Mouse (Mus musculus) adrenal gland, postnatal 4 days (tissue): ENCODE data around the gene Bphl. TPM values are rescaled to one million over a fixed set of nuclear protein-coding genes. Genes with fewer than 3 reads are reported as not detected.
"Not testable (repeated sequence)": the region's sequence is repeated elsewhere in the genome, so short reads cannot be mapped to it uniquely, and the experiment has no call there.

Source experiments
- DNase-seq, 2 experiments: peaks; one replicate each; pipeline ENCODE4 v3.0.0; 2021 to 2022; ENCODE audit warnings: low spot score in 2 of 2, mixed read lengths in 2 of 2
- total RNA-seq, 2 experiments: library from RNA; stranded (reverse); gene quantifications; 2 replicates each; pipeline ENCODE4 v1.2.3; 2021

Gene Bphl
- total RNA-seq, 2 experiments from 2014 or later, result 86.7 to 92.3 TPM

DNA sequence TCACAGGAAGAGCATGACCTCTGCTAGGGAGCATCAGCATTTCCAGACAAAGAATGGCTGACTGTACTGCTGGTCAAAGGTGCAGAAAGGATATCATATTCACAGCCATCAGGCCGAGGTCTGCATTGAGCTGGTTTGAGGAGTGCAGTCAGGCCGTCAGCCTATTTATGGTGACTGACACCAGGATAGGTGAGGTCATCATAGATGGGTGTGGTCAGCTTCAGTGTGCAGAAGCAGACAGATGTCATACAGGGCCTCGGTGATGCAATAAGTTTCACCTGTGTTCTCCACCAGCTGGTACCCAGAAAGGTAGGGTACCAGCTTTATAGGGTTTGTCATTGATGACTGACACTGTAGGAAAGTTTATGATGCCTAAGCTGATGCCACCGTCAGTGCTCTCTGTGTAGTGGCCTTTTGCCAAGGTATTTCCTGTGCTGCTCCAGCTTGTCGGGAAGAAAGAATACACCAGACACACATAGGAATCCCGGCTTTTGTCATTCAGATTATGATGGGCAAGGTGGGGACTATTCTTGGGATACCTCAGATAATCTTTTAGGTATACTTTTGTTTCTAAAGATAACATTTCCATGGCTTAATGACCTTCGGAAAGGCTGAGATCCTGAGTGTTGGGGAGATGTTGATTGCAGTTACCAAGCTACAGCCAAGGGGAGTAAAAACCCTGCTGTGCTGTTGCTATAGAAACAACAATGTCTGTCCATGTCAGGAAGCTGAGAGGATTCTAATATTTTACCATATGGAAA lies 49.8 kb downstream of the Bphl start:
- DNase-seq, result no peak

DNA sequence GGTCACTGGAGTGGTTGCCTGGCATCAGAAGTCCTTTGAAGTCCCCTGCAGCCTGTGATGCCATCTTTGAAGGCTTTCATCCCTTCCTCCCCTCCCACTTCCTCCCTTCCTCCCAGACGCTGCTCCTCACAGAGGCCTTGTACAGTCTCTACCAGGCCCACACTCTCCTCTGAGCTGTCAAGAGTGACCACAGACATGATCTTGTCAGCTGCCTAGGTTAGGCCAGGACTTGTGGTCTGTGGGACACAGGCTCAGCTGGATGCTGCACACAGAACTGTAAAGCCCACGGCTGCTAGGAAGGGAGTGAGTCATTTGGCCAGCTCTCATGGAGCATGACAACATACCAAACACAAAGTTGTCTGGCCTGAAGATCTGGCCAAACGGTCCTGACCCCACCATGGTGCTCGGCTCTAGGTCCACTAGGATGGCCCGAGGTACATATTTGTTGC lies 50.8 kb downstream of the Bphl start:
- DNase-seq, result not testable (repeated sequence)

DNA sequence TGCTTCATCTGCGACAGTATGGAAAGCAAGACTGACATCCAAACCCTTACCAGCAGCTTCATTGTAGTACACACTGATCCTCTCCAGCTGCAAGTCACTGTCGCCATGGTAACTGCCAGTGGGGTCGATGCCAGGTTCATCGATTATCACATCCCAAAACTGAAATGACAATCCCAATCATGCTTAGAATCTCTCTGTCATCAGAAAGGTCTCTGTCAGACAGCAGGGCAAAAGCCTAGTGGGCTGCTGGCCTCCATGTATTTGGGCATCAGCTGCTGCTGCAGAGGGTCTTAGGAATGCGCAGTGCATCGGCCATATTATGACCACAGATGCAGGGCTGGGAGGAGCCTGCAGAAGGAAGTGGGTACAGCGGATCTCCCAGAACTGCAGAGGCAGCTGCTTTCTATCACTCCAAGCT lies 51.5 kb downstream of the Bphl start:
- no peak for DNase-seq

DNA sequence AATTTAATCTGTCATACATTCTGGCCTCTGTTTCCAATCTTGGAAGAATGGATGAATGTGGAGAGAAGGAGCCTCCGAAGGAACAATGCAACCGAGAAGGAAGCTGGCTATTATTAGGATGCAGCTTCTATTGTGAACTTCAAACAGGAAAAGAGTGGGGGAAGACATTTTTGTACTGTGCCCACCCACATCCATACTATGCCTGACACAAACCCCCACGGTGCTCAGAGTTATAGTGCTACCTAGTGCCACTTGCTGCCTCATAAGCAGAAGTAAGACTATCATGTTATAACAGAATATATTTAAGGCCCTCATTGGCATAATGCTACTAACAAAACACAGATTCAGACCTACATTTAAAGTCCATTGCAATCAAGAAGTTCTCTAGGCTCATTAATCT lies 52.0 kb downstream of the Bphl start:
- no peak for DNase-seq

DNA sequence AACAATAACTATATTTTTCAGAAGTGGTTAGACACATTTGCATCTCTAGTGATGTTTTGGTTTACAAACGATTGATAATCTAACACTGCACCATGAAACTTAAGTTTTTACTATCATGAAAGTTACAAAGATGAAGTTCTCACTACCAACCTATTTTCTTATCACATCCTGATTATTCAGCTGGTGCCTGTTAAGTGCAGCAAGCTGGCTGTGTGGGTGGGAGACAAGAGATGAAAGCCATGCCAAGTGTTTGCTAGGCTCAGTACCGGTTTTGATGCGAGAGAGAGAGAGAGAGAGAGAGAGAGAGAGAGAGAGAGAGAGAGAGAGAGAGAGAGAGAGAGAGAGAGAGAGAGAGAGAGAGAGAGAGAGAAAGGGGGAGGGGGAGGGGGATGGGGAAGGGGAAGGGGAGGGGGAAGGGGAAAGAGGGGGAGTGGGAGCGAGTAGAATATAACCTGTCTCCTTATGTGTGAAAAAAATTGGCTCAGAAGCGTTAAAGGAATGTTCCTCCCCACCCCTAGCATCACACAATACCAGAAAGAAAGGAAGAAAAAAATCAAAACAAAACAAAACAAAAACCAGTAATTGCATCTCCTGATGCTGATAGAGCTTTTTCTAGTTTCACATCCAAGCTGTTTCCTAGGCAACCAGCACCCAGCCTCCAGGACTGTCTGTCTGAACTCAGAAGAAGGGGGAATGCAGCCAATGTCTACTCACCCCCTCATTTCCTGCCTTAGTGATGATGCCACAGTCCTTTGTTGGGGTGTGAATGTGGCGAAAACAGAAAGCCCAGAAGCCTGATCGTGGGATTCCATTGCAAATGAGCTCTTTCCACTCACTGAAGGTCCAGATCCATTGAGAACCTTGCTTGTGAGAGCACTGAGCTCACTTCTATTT lies 58.4 kb downstream of the Bphl start:
- DNase-seq, result no peak

DNA sequence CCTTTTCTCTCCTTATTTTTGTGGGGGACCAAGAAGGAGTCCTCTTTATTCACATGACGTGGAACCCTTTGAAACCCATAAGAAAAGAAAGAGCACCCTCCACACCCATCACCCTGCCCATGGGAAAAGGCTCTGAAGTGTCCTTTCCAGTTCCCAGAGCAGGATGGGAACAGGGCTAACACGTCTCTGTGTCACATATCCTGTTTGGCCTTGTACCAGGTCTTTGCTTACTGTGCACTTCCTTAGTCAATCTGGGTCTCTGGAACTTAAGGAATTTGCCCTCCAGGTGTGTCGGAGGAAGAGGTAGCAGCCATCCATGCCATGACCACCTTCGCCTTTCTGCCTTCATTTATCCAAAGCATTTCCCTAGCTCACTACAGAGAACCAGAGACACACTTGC lies 59.1 kb downstream of the Bphl start:
- DNase-seq, result no peak

DNA sequence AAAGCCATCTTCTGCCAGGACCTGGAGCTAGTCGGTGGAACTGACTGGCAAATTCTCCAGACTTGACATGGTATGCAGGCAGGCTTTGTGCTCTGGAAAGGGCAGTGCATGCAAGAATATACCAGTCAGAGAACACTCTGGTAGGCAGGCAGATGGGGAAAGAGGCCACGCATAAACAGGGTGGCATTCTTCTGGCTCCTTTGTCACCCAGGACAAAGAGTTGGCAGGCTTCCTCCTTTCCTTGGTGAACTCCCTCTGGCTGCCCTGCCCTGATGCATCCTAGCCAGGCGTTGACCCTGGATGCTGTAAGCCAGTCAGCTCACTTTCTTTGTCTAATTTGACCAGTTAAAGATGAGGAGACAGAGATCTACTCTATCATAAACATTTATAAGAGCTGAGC lies 59.7 kb downstream of the Bphl start:
- DNase-seq, result no peak

DNA sequence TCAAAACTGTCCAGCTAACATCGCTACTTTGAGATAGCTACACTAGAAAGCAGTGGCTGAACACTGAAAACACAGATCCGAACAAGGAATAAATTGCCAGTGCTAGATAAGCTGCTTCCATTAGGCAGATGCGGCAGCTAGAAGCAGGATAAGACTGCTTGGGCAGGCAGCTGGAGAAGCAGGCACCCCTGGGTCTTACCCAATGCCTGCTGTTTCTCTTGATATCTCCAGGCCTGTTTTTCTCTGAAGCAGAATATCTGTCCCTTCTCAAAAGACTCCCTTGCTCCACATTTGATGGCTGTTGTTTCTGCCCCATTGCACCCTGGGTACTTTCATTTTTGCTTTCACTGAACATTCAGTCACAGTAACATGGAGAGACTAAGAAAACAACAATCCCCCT lies 63.3 kb downstream of the Bphl start:
- no peak for DNase-seq

DNA sequence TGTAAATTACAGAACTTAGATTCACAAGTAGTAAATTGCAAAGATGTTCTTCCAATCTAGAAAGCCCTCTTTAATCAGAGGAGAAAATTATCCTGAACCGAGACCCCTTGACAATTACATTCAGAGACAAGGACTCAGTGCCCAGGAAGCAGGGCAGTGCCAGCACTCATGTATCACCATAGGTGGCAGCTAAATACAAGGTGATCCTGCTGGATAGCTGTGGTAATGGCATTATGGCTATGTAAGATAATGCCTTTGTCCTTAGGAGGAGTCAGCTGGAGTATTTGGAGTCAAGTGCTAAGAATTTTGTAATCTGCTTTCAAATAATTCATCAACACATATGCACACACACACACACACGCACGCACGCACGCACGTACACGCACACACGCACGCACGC lies 63.9 kb downstream of the Bphl start:
- no peak for DNase-seq

DNA sequence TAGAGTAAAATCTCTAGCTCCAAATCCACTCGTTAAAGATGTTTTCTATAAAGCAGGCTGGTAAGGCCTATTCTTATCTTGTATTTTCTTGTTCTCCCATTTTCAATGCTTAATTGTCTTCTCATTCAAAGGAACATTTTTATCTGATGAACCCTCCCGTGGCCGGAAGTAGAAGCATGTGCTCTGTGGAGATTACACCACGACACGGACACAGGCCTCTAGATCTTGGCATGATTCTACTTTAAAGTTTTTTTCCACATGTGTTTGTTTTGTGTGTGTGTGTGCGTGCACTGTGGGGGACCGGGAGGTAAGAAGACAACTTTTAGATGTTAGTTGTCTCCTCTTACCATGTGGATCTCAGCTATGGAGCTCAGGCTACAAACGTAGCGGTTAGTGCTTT lies 64.5 kb downstream of the Bphl start:
- DNase-seq, result no peak

DNA sequence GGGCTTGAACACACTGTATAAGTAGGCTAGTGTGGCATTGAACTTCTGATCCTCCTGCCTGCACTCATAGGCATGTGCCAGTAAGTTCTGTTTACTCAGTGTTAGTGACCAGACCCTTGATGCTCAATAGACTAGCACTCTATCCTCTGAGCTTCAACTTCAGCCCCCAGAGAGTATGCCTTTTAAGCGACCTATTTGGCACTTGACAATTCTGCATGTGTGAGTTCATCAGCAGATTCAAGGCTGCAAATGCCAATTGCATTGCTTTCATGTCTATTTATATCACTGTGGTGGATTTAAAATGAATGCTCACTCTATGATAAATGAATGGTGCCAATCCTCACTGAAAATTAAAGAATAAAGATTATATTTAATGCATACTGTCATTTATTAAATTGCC lies 68.0 kb downstream of the Bphl start:
- no peak for DNase-seq

DNA sequence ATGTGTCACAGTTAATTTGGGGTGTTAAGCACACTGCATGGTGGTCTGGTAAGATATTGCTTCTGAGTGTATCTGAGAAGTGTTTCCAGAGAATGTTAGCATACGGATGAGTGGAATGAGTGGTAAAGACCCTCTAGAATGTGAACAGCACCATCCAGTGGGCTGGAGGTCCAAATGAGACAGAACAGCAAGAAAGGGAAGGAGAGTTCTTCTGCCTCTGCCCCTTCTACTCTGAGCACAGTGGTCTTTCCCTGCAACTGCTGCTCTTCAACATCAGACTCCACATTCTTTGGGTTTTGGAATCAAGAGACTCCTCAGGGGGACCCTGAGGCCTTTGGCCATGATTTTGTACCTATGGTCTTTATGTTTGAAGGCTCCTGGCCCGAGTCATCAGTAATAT lies 68.9 kb downstream of the Bphl start:
- DNase-seq, result no peak

DNA sequence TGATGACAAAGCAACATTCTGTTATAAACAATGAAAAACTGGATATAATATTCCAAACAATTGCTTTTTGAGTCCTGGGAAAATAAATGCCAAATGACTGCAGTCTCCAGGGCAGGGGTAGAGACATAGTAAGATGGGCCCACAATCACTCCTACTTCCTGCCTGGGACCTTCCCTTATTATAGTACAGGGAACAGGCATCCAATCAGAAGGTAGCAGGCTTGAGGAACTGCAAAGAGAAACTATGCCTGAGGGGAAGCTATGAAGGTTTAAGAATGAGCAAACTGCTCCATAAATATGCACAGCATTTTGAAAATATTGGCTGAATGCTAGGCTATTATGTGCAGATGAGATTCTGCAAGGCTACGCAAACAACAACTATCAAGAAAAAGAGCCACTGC lies 69.6 kb downstream of the Bphl start:
- no peak for DNase-seq

DNA sequence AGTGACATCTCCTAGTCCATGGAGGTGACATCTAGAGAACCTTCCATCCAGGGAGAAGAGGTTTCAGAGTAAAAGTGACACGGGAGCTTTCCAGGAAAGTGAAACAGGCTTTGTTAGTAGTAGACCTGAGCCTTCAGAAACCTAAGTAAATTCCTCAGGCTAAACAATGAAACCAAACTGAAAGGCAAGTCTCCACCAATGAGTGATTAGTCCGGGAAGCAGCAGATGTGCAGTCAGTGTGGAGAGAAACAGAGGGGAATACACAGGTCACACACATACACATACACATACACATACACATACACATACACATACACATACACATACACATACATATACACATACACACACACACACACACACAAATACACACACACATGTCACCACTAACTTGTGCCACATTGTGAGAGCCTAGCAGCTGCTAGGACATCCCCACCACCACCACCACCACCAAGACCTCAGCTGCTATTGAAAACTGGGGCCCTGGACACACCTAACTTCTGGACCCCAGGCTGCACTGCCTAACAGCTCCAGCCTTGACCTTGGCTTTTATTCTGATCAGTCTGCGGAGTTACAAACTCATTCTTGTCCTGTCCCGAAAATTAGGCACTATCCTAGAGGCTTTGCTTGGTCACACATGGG lies 71.8 kb downstream of the Bphl start:
- no peak for DNase-seq

DNA sequence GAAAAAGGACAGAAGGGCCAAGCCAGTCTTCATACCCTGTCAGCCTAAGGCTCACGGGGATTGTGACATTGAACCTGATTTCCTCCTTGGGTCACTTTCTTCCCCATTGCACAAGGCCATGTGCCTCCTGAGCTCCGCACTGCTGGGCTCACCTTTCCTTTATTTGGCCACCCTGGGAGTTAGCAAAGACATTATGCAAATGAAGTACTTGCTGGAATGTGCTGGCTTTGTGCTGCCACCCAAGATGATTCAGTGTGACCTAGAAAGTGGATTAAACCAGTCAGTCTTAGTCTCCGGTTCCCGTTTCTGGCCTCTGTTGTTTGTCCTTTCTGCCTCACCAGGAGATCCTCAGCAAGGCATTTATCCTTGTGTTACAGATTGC lies 72.3 kb downstream of the Bphl start:
- DNase-seq, result no peak

DNA sequence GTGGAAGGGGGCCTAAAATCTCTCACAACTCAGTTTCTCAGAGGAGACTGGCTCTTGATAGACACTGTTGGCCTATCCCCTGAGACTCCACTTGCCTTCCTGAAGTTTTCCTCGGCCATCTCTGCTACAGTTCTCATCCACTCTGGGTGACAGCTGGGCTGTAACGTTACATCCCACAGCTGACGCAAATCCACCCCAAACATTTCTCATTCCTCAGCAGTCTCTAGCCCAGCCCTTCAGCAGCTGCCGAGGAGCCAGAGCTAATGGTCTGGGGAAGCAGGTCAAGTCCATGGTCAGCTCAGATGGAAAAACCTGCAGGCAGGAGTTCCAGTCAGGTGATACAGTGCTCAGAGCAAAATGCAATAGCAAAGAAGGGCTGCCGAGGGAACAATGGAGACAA lies 73.6 kb downstream of the Bphl start:
- no peak for DNase-seq

DNA sequence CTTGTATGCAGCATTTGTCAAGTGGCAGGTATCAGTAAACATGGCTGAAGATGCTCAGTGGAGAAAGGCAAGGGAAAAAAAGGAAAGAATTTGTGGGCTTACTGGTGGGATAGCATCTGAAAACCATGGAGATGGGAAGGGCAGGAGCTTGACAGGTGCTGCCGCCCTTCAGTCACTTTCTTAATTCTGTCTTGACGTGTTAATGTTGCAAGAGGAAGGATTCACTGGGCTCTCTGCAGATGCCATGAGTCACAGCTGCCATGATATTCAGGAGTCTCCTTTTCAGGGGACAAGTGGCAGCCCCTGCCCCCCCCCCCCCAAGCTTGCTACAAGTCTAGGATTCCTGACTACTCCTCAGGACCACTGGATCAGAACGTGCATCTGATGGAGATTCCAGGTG lies 74.5 kb downstream of the Bphl start:
- no peak for DNase-seq

DNA sequence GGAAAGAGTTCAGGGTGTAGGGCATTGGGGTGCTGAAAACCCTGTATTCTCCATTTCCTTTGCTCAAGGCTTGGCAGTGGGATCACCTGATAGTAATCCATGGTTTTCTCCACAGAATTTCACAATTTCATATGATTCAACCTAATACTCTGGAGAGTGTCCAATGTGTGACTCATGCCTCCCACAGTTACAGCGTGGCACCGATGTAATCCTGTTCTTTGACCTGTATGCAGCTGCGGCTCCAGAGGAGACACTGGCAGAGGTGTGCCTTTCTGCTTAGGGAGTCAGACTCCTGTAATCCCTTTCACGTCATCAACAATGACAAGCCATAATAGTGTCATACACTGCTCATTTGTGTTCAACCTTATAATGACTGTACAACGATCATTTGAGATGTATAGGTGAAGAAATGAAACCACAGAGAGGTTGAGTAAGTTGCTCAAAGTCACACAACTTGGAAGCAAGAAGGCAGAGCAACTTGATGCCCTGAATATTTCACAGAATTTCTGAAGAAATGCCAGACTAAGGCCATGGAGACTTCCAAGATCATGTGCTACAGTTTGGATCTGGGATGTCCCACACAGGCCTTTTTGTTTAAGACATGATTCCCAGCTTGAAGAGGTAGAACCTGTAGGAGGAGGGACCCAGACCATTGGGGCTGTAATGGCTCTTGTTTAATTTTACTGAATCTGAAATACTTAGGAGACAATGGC lies 75.1 kb downstream of the Bphl start:
- DNase-seq, result no peak

DNA sequence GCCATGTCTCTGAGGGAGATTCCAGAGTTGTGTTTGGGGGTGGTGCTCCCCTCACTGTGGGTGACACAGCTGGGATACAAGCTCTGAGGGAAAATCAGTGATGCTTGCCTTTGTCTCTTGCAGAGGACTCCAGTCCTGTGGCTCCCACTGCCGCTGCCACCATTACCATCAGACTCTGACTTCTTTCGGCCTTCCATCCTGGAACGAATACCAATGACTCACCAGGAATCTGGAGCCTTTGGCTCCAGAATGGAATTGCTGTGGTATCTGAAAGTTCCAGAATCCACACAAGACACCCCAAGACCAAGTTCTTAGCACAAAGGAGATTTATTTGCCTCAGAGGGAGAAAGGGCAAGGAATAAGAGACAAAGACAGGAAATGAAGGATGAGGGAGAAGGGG lies 75.7 kb downstream of the Bphl start:
- no peak for DNase-seq

DNA sequence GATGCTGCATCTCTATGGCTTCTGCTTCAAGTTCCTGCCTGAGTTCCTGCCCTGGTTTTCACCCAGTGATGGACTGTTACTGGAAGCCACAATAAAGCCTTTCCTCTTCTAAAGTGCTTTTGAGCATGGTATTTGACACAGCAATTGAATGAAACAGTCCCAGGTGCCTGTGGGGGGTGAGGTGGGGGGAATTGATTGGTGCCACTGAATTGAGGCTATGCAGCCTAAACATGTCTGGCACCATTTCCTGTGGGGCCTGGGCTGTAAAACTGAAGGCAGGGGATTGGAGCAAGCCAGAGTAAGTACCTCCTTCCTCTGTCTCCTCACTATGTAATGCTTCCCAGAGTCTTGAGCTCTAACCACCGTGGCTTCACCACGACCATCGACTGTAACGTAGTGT lies 77.3 kb downstream of the Bphl start:
- DNase-seq, result no peak

DNA sequence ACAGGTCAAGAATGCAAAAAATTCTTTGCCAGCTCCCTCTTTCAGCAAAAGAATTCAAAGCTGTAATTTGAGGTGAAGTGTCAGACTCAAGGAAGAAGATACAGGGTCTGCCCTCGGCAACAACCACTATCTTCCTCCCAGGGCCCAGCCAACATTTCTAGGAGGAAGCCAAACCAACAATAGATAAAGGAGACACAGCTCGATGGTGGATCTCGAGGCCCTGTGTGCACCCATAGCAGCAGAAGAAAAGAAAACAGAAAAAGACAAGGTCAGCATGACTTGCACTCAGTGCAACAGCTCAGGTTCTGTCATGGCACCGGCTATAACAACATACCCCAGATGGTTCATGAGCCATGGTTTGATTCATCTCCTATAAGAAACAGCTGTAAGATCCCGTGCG lies 79.1 kb downstream of the Bphl start:
- no peak for DNase-seq
